Mouse (Mus musculus): ENCODE data around the gene Prr22.
A peak's percentile ranks its signal among the peaks of the same experiment; 100 is the strongest.

Prr22 gene

GRCm38 (mm10) chr17:56805784-56806183, 35.7 kb downstream of the Prr22 start:
- no peak for DNase-seq (ENCODE audit: low read depth, low spot score)

- peak; percentile 82 for DNase-seq (ENCODE audit: low read depth, low spot score)
These were observed 38.5 kb downstream of the Prr22 start for GRCm38 (mm10) chr17:56808518-56808917.

DNA sequence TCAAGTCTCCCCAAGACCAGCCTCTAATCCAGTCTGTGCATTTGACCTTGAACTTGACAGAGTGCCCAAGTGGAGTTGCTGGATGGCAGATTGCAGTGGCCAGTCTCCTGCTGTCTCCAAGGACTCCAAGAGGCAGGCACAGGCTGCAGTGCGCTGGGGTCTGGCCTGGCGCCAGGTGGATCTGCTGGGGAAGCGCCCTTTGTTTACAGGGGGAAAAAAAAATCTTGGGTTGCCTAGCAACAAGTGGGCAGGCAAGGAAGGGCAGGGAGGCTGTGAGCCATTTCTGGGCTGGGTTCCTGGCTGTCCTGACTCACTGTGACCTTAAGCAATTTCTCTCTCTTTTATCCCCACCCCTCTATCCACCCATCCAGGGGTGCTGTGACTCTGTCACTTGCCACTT, 40.2 kb downstream of the Prr22 start:
- DNase-seq (ENCODE audit: low read depth, low spot score): peak; percentile 80

GRCm38 (mm10) chr17:56814316-56815056, 44.4 kb downstream of the Prr22 start:
- peak; percentile 77 for DNase-seq (ENCODE audit: low read depth, low spot score)

- no peak for DNase-seq (ENCODE audit: low read depth, low spot score)
These were observed 45.0 kb downstream of the Prr22 start for GRCm38 (mm10) chr17:56815057-56815345.

DNA sequence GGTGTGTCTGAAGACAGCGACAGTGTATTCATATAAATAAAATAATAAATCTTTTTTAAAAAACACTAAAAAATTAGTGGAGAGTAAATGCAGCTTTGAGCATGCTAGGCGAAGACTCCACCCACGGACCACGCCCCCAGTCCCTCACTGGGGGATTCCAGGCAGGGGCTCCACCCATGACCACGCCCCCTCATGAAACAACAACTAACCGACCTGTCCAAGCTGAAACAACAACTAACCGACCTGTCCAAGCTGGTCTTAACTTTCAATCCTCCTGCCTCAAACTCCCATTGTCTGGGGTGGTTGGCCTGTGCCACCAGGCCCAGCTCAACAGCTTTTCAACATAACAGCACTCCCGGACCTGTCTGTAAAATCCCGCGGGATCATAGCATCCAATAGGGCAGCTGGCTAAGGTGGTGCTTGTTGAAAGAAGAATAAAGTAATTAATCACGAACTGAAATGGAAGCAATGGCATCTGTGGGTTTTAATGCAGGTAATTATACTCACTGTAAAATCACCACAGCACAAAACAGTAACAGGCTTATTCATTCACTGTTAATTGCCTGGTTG, 48.1 kb downstream of the Prr22 start:
- peak; percentile 80 for DNase-seq (ENCODE audit: low read depth, low spot score)

GRCm38 (mm10) chr17:56819032-56819545, 49.0 kb downstream of the Prr22 start:
- DNase-seq (ENCODE audit: low read depth, low spot score): no peak

DNA sequence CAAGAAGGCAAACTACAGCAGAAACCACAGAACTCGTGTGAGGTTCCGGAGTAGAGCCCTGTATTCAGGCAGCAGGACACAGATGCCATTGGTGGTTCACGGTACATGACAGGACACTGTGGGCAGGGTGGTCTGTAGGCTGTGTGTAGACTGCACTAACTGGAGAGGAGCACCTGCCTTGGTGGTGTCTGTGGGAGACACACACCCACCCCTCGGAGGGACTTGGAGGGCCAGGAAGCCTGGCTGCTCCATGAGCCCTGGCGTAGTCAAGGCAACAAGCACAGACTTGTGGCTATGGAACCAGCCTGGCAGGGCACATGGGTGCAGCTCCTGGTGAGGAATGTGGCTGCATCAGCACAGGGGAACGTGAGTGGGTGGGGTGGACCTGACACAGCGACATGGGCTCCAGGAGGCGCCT, 49.7 kb downstream of the Prr22 start:
- no peak for DNase-seq (ENCODE audit: low read depth, low spot score)
